Mouse (Mus musculus): Measurements from ENCODE around the gene Jmjd4.

The Jmjd4 gene

GRCm38 (mm10) chr11:59449741-59450229, at the start of gene Jmjd4:
Jmjd4 (plus strand) TSS chr11:59450045.
- peak; percentile 95 for DNase-seq (ENCODE audit: extremely low read depth, insufficient read length, low spot score)

- no peak for DNase-seq (ENCODE audit: extremely low read depth, insufficient read length, low spot score)
Observed at GRCm38 (mm10) chr11:59400876-59401275, 49.0 kb upstream of the Jmjd4 start.

GRCm38 (mm10) chr11:59405761-59406160, 44.1 kb upstream of the Jmjd4 start:
- DNase-seq (ENCODE audit: extremely low read depth, insufficient read length, low spot score), result no peak

GRCm38 (mm10) chr11:59410851-59411250, 39.0 kb upstream of the Jmjd4 start:
- peak; percentile 45 for DNase-seq (ENCODE audit: extremely low read depth, insufficient read length, low spot score)

- peak; percentile 56 for DNase-seq (ENCODE audit: extremely low read depth, insufficient read length, low spot score)
Observed at GRCm38 (mm10) chr11:59412058-59412457, 37.8 kb upstream of the Jmjd4 start.

GRCm38 (mm10) chr11:59412999-59413863, 36.6 kb upstream of the Jmjd4 start:
- no peak for DNase-seq (ENCODE audit: extremely low read depth, insufficient read length, low spot score)

GRCm38 (mm10) chr11:59418708-59419107, 31.1 kb upstream of the Jmjd4 start:
- DNase-seq (ENCODE audit: extremely low read depth, insufficient read length, low spot score), result no peak

GRCm38 (mm10) chr11:59421436-59421835, 28.4 kb upstream of the Jmjd4 start:
- DNase-seq (ENCODE audit: extremely low read depth, insufficient read length, low spot score), result peak; percentile 58

GRCm38 (mm10) chr11:59421967-59422366, 27.9 kb upstream of the Jmjd4 start:
- no peak for DNase-seq (ENCODE audit: extremely low read depth, insufficient read length, low spot score)

- DNase-seq (ENCODE audit: extremely low read depth, insufficient read length, low spot score), result no peak
Observed at GRCm38 (mm10) chr11:59423010-59423588, 26.7 kb upstream of the Jmjd4 start.

- no peak for DNase-seq (ENCODE audit: extremely low read depth, insufficient read length, low spot score)
Observed at GRCm38 (mm10) chr11:59425671-59426101, 24.2 kb upstream of the Jmjd4 start.

GRCm38 (mm10) chr11:59428057-59428660, 21.7 kb upstream of the Jmjd4 start:
- no peak for DNase-seq (ENCODE audit: extremely low read depth, insufficient read length, low spot score)

GRCm38 (mm10) chr11:59429959-59430358, 19.9 kb upstream of the Jmjd4 start:
- no peak for DNase-seq (ENCODE audit: extremely low read depth, insufficient read length, low spot score)

GRCm38 (mm10) chr11:59432261-59432660, 17.6 kb upstream of the Jmjd4 start:
- no peak for DNase-seq (ENCODE audit: extremely low read depth, insufficient read length, low spot score)

GRCm38 (mm10) chr11:59437954-59438353, 11.9 kb upstream of the Jmjd4 start:
- no peak for DNase-seq (ENCODE audit: extremely low read depth, insufficient read length, low spot score)

- no peak for DNase-seq (ENCODE audit: extremely low read depth, insufficient read length, low spot score)
Observed at GRCm38 (mm10) chr11:59443102-59443501, 6.7 kb upstream of the Jmjd4 start.

GRCm38 (mm10) chr11:59450230-59450771, 456 bp downstream of the Jmjd4 start:
- DNase-seq (ENCODE audit: extremely low read depth, insufficient read length, low spot score), result no peak

- DNase-seq (ENCODE audit: extremely low read depth, insufficient read length, low spot score), result no peak
Observed at GRCm38 (mm10) chr11:59451086-59451485, 1.2 kb downstream of the Jmjd4 start, which contains the start of gene Snap47. Snap47 (minus strand) TSS chr11:59451186.

- no peak for DNase-seq (ENCODE audit: extremely low read depth, insufficient read length, low spot score)
Observed at GRCm38 (mm10) chr11:59456346-59456745, 6.5 kb downstream of the Jmjd4 start.

- DNase-seq (ENCODE audit: extremely low read depth, insufficient read length, low spot score), result no peak
Observed at GRCm38 (mm10) chr11:59456891-59457290, 7.0 kb downstream of the Jmjd4 start.

GRCm38 (mm10) chr11:59458973-59459372, 9.1 kb downstream of the Jmjd4 start:
- DNase-seq (ENCODE audit: extremely low read depth, insufficient read length, low spot score), result peak; percentile 83
